Mouse (Mus musculus) heart, adult 2 months (tissue): Measurements from ENCODE around the gene Tns4.

Experiments used
- CTCF ChIP-seq: fragments of 200-600 bp; IDR thresholded peaks from 2 replicates; pipeline ENCODE4 v1.8.1; 2022; ENCODE audit warnings: antibody characterized with exemption, mild to moderate bottlenecking, moderate library complexity
- POLR2A ChIP-seq: fragments of 200-500 bp; IDR thresholded peaks from 2 replicates; pipeline ENCODE4 v1.6.1; 2011; ENCODE audit warnings: mild to moderate bottlenecking, low read depth, low read length, control low read depth; ENCODE audit not compliant: insufficient read depth

DNA sequence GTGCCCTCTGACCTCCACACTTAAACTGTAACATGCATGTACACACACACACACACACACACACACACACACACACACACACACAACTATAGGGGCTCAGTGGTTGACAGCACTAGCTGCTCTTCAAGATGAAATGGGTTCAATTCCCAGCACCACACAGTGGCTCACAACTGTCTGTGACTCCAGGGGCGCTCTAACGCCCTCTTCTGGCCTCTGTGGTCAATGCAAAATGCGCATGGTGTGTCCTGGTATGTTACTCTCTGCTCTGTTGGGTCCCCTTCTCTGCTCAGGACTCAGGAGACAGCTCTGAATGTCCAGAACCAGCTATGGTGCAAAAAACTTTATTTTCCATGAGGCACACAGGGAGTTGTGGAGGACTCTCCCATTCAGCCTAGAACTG is 23.8 kb downstream of the Tns4 start:
- TF ChIP-seq CTCF (no peak), POLR2A (no peak)
